Mouse (Mus musculus) lung, postnatal 0 days (tissue): ENCODE data around the gene Ntrk3.

Experiments used
- CTCF ChIP-seq: IDR thresholded peaks from 2 replicates; pipeline ENCODE4 v1.5.1; 2016; ENCODE audit warnings: antibody characterized with exemption, mild to moderate bottlenecking
- EP300 ChIP-seq: IDR thresholded peaks from 2 replicates; pipeline ENCODE4 v1.6.1; 2016; ENCODE audit warnings: antibody characterized with exemption, mild to moderate bottlenecking, control low read depth

GRCm38 (mm10) chr7:78565386-78565785 is 172.4 kb downstream of the Ntrk3 start:
- TF ChIP-seq CTCF = no peak
- no peak for TF ChIP-seq EP300
